Mouse (Mus musculus): ENCODE results near the gene Agbl4. TPM values are rescaled to one million over a fixed set of nuclear protein-coding genes. Genes with fewer than 3 reads are reported as not detected.

The Agbl4 gene
- polyA plus RNA-seq, 1 experiment from 2014 or later = 0.74 TPM

DNA sequence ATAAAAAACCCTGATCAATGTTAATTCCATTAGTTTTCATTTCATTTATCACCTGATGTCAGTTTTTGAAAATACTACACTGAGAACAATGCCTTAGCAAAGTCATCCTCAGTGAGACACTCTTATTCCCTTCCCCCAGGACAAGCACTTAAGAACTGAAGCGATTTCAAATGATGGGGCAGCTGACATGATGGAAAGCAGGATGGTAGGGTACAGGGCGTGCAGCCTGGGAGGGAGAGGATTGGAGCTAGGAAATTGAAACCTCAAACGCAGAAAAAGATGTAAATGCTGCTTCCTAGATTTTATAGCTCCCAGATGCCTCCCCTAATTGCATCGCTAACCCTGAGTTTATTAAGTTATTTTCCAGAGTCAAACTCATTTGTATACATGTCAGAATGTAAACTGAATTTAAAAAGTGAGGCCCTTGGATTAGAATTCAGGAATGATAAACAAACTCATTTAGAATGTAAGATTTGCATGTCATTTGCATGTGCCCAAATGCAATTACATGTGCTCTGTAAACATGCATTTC is 959.2 kb downstream of the Agbl4 start:
- WGBS = 25% methylated on average over 4 of the region's 4 CpGs
- H3K27me3 ChIP-seq = 0 out of 2 replicates have a peak, but pooled peaks cover 4% of the 10 kb centered on the region
- H3K9me3 ChIP-seq = no peaks in the 10 kb centered on the region
- H3K9ac ChIP-seq = no peak overlapping the region
- H3K36me3 ChIP-seq = no peaks in the 10 kb centered on the region
- peaks cover 14% of the 10 kb centered on the region for H3K4me1 ChIP-seq
- 0 out of 2 replicates have a peak, but pooled peaks have one; percentile 52 for ATAC-seq (ENCODE audit: insufficient number of reproducible peaks, insufficient read depth, low FRiP score, low TSS enrichment, low read depth)
- H3K4me3 ChIP-seq = no peak overlapping the region
- no peak overlapping the region for H3K4me2 ChIP-seq
- peak overlapping the region; percentile 49; the same call in 1 of the 2 replicates for H3K27ac ChIP-seq

DNA sequence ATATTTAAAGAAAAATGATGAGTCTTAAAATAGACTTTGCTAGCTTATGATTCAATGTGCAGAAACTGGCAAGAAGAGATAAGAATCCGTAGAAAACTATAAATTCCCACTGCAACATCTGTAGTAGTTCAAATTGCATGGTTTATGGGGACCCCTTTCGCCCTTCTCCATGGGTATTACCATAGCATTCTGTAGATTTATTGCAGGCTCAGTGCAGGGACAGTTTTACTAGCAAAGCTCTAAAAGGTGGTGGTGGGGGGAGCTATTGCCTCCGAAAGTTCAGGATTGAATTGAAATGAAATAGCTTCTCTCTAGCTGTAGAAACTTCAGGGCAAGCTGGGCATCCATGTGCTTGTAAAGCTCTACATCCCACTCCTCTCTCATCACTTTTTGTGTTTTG is 959.7 kb downstream of the Agbl4 start:
- no peaks in the 10 kb centered on the region for H3K36me3 ChIP-seq
- peak overlapping the region; percentile 48; the same call in 1 of the 2 replicates for H3K27ac ChIP-seq
- H3K4me2 ChIP-seq = no peak overlapping the region
- ATAC-seq (ENCODE audit: insufficient number of reproducible peaks, insufficient read depth, low FRiP score, low TSS enrichment, low read depth) = no peak
- WGBS = 41% methylated on average over 3 of the region's 3 CpGs
- 0 out of 2 replicates have a peak, but pooled peaks cover 4% of the 10 kb centered on the region for H3K27me3 ChIP-seq
- H3K9ac ChIP-seq = no peak overlapping the region
- peaks cover 14% of the 10 kb centered on the region for H3K4me1 ChIP-seq
- no peaks in the 10 kb centered on the region for H3K9me3 ChIP-seq
- H3K4me3 ChIP-seq = no peak overlapping the region

DNA sequence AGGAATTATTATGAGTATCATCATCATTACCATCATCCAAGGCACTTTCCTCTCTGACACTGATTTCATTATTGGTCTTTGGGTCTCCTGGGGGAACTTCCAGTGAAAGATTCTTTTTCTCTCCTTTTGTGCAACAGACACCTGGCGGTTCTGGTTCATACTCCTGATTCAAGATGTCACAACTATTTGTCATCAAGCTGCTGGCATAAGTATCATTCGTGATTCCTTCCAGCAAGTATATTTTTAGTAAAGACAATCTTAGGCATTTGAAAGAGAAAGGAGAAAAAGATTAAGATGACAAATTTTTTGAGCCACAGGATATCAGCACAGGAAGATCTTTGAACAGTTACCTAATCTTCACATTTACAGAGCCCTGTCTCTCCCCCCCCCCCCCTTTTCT is 966.7 kb downstream of the Agbl4 start:
- no peak for ATAC-seq (ENCODE audit: insufficient number of reproducible peaks, insufficient read depth, low FRiP score, low TSS enrichment, low read depth)
- WGBS = 71% methylated on average over 2 of the region's 2 CpGs
- no peak overlapping the region for H3K27ac ChIP-seq
- H3K27me3 ChIP-seq = no peaks in the 10 kb centered on the region
- 0 out of 2 replicates have a peak, but pooled peaks cover 3% of the 10 kb centered on the region for H3K4me1 ChIP-seq
- H3K9me3 ChIP-seq = no peaks in the 10 kb centered on the region
- H3K36me3 ChIP-seq = no peaks in the 10 kb centered on the region
- no peak overlapping the region for H3K9ac ChIP-seq
- H3K4me3 ChIP-seq = no peak overlapping the region
- H3K4me2 ChIP-seq = no peak overlapping the region

DNA sequence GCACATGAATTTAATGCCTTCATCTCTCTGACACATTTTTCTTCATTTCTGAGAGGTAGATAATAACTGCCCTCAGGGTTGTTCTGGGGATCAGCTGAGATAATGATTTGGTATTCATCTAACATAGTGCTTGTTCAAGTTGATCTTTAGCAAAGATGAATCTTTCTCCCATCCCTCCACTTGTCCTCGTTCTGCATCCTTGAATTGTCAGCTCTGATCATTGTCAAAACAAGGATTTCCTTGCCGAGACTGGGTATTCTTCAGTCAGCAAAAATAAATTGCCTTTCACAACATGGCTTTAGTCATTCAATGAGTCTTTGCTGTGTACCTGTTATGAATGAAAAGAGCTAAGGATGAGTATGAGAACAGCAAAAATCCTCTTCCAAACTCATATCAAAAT is 970.3 kb downstream of the Agbl4 start:
- ATAC-seq (ENCODE audit: insufficient number of reproducible peaks, insufficient read depth, low FRiP score, low TSS enrichment, low read depth) = no peak

DNA sequence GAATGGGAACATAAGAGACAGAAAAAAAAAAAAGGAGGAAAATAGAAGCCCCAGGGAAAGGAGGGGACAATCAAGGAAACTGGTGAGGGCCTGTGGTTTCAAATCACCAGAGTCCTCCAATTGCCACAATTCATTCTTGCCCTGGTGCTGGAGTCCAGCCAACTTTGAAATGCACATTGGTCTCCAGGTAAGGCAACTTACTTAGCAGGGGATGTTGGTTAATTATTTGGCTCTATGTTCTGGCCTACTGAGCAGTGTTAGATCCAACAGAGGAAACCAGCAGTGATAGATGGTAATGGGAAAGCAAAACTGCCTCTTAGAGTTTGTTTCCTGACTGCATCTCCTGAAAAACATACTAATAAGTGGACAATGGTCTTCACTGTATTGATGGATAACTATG is 979.7 kb downstream of the Agbl4 start:
- Histone ChIP-seq H3K4me2 (no peak overlapping the region), H3K9me3 (no peaks in the 10 kb centered on the region), H3K4me3 (no peak overlapping the region), H3K4me1 (no peaks in the 10 kb centered on the region), H3K27ac (no peak overlapping the region), H3K36me3 (no peaks in the 10 kb centered on the region), H3K27me3 (no peaks in the 10 kb centered on the region), H3K9ac (no peak overlapping the region)
- ATAC-seq (ENCODE audit: insufficient number of reproducible peaks, insufficient read depth, low FRiP score, low TSS enrichment, low read depth) = no peak

More for the DNA sequence above, 970.3 kb downstream of the Agbl4 start:
- Histone ChIP-seq H3K27me3 (no peaks in the 10 kb centered on the region), H3K9me3 (no peaks in the 10 kb centered on the region), H3K27ac (0 out of 2 replicates have a peak overlapping the region, but pooled peaks have one; percentile 4), H3K36me3 (no peaks in the 10 kb centered on the region), H3K4me1 (0 out of 2 replicates have a peak, but pooled peaks cover 3% of the 10 kb centered on the region), H3K4me2 (no peak overlapping the region), H3K4me3 (no peak overlapping the region), H3K9ac (no peak overlapping the region)
- 59% methylated on average over 2 of the region's 2 CpGs for WGBS

DNA sequence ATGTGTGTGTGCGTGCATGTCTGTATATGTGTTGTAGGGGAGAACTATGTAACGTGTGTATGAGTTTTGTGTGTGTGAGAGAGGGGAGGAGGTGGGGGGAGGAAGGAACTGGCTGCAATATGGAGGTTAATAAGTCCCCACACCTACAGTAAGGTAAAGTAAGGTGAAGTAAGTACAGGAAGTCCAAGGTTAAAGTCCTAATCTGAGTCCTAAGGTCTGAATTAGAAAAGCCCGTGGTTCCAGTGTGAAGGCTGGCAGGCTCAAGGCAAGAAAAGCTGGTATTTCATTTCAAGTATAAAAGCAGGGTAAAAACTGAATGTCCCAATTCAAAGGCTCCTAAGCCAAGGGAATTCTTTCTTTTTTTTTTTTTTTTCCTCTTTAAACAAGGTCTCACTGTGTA is 980.6 kb downstream of the Agbl4 start:
- H3K9ac ChIP-seq = no peak overlapping the region
- WGBS = 87% methylated on average over 3 of the region's 3 CpGs
- H3K4me3 ChIP-seq = no peak overlapping the region

DNA sequence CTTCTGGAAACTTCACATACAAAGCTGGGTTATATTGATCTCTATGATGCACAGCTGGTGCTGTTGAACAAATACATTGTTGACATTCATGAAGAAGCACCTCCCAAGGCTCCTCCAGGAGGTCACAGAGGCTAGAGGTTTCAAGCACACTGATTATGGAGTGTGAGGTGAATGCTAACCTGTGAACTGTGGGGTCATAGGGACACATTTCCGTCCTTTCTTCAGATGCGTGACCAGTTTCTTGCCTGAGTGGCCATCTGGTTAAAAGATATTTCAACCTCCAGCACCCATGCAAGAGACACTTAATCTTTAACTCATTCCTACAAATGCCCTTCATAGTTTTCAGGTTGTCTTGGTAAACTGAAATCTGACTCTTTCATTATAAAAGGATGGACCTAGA is 985.6 kb downstream of the Agbl4 start:
- WGBS = 79% methylated on average over 2 of the region's 2 CpGs
- H3K9me3 ChIP-seq = no peaks in the 10 kb centered on the region
- no peaks in the 10 kb centered on the region for H3K27me3 ChIP-seq

More for the DNA sequence above, 980.6 kb downstream of the Agbl4 start:
- Histone ChIP-seq H3K36me3 (no peaks in the 10 kb centered on the region), H3K27me3 (no peaks in the 10 kb centered on the region), H3K9me3 (no peaks in the 10 kb centered on the region), H3K27ac (no peak overlapping the region), H3K4me1 (no peaks in the 10 kb centered on the region), H3K4me2 (no peak overlapping the region)
- ATAC-seq (ENCODE audit: insufficient number of reproducible peaks, insufficient read depth, low FRiP score, low TSS enrichment, low read depth) = no peak

DNA sequence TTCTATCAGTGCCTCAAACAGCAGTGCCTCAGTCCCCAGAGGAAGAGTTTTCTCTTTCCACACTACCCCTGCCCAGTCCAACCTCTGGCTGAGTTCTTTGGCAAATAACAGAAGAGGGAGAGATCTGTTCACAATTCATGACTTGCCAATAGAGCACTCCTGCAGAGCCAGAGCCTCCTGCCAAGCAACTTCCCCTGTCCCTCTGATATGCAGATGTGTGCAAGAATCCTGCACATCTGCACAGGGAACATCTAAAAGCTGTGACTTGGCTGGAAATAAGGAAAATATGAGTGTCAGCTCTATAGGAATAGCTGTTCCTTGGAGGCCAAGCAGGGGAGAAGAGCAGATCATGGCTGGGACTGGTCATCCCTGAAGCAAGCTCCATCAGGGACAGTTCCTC is 993.3 kb downstream of the Agbl4 start:
- Histone ChIP-seq H3K4me1 (0 out of 2 replicates have a peak, but pooled peaks cover 5% of the 10 kb centered on the region), H3K27ac (peak overlapping the region; percentile 68), H3K27me3 (no peaks in the 10 kb centered on the region), H3K4me3 (no peak overlapping the region), H3K36me3 (no peaks in the 10 kb centered on the region), H3K9me3 (no peaks in the 10 kb centered on the region), H3K4me2 (no peak overlapping the region), H3K9ac (no peak overlapping the region)
- no peak for ATAC-seq (ENCODE audit: insufficient number of reproducible peaks, insufficient read depth, low FRiP score, low TSS enrichment, low read depth)

More for the DNA sequence above, 985.6 kb downstream of the Agbl4 start:
- H3K4me2 ChIP-seq = no peak overlapping the region
- no peak for ATAC-seq (ENCODE audit: insufficient number of reproducible peaks, insufficient read depth, low FRiP score, low TSS enrichment, low read depth)
- H3K27ac ChIP-seq = no peak overlapping the region
- no peaks in the 10 kb centered on the region for H3K4me1 ChIP-seq
- H3K36me3 ChIP-seq = no peaks in the 10 kb centered on the region
- no peak overlapping the region for H3K4me3 ChIP-seq
- H3K9ac ChIP-seq = no peak overlapping the region

DNA sequence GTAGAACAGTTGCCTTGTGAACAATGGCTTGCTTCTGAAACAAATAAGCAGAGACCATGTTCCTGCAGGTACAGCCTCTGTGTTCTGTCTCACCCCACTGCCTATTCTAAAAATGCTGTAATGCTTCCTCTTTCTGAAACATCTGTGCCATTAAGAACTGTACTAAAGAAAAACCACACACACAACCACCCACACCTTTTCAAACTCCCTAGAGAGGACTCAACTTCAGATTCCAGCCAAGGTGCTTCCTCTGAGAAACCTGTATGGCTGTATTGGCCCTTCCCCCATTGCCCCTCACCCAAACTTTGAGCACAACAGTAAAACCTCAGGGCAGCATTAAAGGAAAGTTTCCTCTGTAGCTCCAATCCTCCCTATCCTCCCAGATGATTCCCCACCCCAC is 1002.3 kb downstream of the Agbl4 start:
- no peaks in the 10 kb centered on the region for H3K27me3 ChIP-seq
- H3K9ac ChIP-seq = no peak overlapping the region
- no peak overlapping the region for H3K4me3 ChIP-seq
- H3K4me2 ChIP-seq = no peak overlapping the region
- H3K4me1 ChIP-seq = peaks cover 6% of the 10 kb centered on the region; the same call in 1 of the 2 replicates
- no peaks in the 10 kb centered on the region for H3K36me3 ChIP-seq
- no peaks in the 10 kb centered on the region for H3K9me3 ChIP-seq
- no peak for ATAC-seq (ENCODE audit: insufficient number of reproducible peaks, insufficient read depth, low FRiP score, low TSS enrichment, low read depth)
- H3K27ac ChIP-seq = no peak overlapping the region

DNA sequence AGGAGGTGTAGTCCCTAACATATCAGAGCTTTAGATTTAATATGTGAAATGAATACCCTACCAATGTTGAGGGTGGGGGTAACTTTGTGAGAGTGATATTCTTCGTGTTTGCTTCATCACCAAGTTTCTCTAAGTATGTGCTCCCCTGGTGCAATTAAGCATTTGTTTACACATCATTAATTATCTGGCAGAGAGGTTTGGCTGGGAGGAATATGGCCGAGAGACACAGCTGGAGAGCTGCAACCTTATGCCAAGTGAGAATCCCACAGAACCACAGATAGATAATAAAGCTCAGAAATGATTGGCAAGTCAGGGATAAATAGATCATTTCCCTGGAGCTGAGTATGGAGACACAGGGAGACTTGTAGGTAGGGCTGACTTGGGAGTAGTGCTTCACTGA is 1003.2 kb downstream of the Agbl4 start:
- H3K9me3 ChIP-seq = no peaks in the 10 kb centered on the region
- no peak for ATAC-seq (ENCODE audit: insufficient number of reproducible peaks, insufficient read depth, low FRiP score, low TSS enrichment, low read depth)
- H3K36me3 ChIP-seq = no peaks in the 10 kb centered on the region
- 51% methylated on average over 2 of the region's 2 CpGs for WGBS
- no peaks in the 10 kb centered on the region for H3K27me3 ChIP-seq
- no peak overlapping the region for H3K9ac ChIP-seq
- no peak overlapping the region for H3K27ac ChIP-seq
- no peak overlapping the region for H3K4me3 ChIP-seq
- no peak overlapping the region for H3K4me2 ChIP-seq
- peaks cover 6% of the 10 kb centered on the region; the same call in 1 of the 2 replicates for H3K4me1 ChIP-seq

DNA sequence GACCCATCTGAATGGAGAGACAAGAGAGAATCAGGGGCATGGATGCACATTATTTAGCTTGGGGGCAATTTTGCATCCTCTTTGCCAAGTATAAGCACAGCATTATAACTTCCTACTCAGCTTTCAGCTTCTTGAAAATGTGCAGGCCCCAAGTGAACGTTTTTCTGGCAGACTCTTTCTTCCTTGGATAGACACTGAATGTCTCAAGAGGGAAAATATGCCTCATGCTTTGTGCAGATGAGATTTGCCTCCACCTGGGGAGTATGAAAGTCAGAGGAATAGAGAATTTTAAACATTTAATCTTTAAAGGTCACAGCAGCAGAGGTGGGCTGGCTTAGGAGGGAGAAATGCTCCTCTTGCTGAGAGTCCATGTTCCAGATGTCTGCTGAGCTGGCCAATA is 1005.8 kb downstream of the Agbl4 start:
- WGBS = 38% methylated on average over 1 of the region's 1 CpGs
- H3K27me3 ChIP-seq = no peaks in the 10 kb centered on the region
- no peak overlapping the region for H3K4me2 ChIP-seq
- peak overlapping the region; percentile 66 for H3K27ac ChIP-seq
- no peaks in the 10 kb centered on the region for H3K36me3 ChIP-seq
- no peak for ATAC-seq (ENCODE audit: insufficient number of reproducible peaks, insufficient read depth, low FRiP score, low TSS enrichment, low read depth)
- H3K9me3 ChIP-seq = no peaks in the 10 kb centered on the region
- H3K4me1 ChIP-seq = peaks cover 6% of the 10 kb centered on the region; the same call in 1 of the 2 replicates
- no peak overlapping the region for H3K9ac ChIP-seq
- H3K4me3 ChIP-seq = no peak overlapping the region

DNA sequence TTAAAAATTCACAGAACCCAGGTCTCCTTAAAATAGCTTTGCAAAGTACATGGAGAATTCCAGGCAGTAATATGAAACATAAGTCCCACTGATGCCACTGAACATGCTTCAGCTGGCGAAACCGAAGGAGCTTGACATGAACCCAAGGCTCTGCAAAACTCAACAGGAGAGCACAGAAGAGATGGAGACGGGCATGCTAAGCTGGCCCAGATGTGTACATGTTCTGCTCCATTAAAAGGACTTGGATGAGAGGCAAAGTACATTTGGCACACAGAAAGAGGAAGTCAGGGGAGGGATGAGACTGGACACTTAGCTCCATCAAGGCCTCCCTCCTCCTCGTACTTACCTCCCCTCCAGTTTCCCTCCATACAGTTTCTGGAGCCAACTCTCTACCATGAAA is 1013.3 kb downstream of the Agbl4 start:
- no peak overlapping the region for H3K4me3 ChIP-seq
- no peaks in the 10 kb centered on the region for H3K27me3 ChIP-seq
- WGBS = 38% methylated on average over 4 of the region's 4 CpGs
- H3K4me1 ChIP-seq = peaks cover 15% of the 10 kb centered on the region
- H3K9me3 ChIP-seq = no peaks in the 10 kb centered on the region
- H3K9ac ChIP-seq = no peak overlapping the region
- no peak for ATAC-seq (ENCODE audit: insufficient number of reproducible peaks, insufficient read depth, low FRiP score, low TSS enrichment, low read depth)
- no peak overlapping the region for H3K4me2 ChIP-seq
- no peaks in the 10 kb centered on the region for H3K36me3 ChIP-seq
- peak overlapping the region; percentile 78 for H3K27ac ChIP-seq
